Mouse (Mus musculus) kidney, embryonic 14.5 days (tissue): ENCODE measurements around the gene Cnnm2. TPM values are rescaled to one million over a fixed set of nuclear protein-coding genes. Genes with fewer than 3 reads are reported as not detected.

Experiments
- ATAC-seq: fragments of 200-750 bp; cut with Nextera tagmentation; 2 replicates; pipeline ENCODE4 v1.8.0; 2017; ENCODE audit warnings: moderate number of reproducible peaks, mild to moderate bottlenecking, moderate TSS enrichment, moderate library complexity; ENCODE audit not compliant: low FRiP score, low TSS enrichment
- H3K27ac ChIP-seq: fragments of 300-500 bp; sonication (generic); 2 replicates; pipeline ENCODE4 v1.5.1; 2014; ENCODE audit warnings: low read depth, mild to moderate bottlenecking, low read length, moderate library complexity, mixed read lengths
- H3K27me3 ChIP-seq: fragments of 300-500 bp; sonication (generic); 2 replicates; pipeline ENCODE4 v1.6.1; 2014; ENCODE audit warnings: mild to moderate bottlenecking, low read length; ENCODE audit not compliant: control insufficient read depth, insufficient read depth
- H3K36me3 ChIP-seq: fragments of 300-500 bp; sonication (generic); 2 replicates; pipeline ENCODE4 v1.6.1; 2014; ENCODE audit warnings: low read length, mixed read lengths; ENCODE audit not compliant: control insufficient read depth, insufficient read depth
- H3K4me1 ChIP-seq: fragments of 300-500 bp; sonication (generic); 2 replicates; pipeline ENCODE4 v1.6.1; 2014; ENCODE audit warnings: low read length, mixed read lengths; ENCODE audit not compliant: control insufficient read depth, insufficient read depth
- H3K4me2 ChIP-seq: fragments of 300-500 bp; sonication (generic); replicated peaks from 2 replicates; pipeline ENCODE4 v1.6.1; 2014; ENCODE audit warnings: low read depth, mild to moderate bottlenecking, low read length
- H3K4me3 ChIP-seq: fragments of 300-500 bp; sonication (generic); 2 replicates; pipeline ENCODE4 v1.5.1; 2014; ENCODE audit warnings: mild to moderate bottlenecking, low read length
- H3K9ac ChIP-seq: fragments of 300-500 bp; sonication (generic); 2 replicates; pipeline ENCODE4 v1.6.1; 2014; ENCODE audit warnings: low read depth, mild to moderate bottlenecking, low read length, moderate library complexity
- H3K9me3 ChIP-seq: fragments of 300-500 bp; sonication (generic); 2 replicates; pipeline ENCODE4 v1.6.1; 2016; ENCODE audit warnings: low read length; ENCODE audit not compliant: control insufficient read depth
- WGBS: fragments of 180-500 bp; shearing (Covaris S2); extraction: QIAGEN DNeasy Blood & Tissue Kit; methylation state at CpG from one replicate; pipeline ENCODE4 v1.1.7; 2014; 5-methylcytosine and 5-hydroxymethylcytosine counted together
- polyA plus RNA-seq: library from polyadenylated mRNA; unstranded; fragments of >200 nt; fragmentation: Nextera tagmentation; extraction: Ambion mirVana; gene quantifications from 2 replicates; pipeline ENCODE4 v1.2.1, GENCODE M21; 2014

The Cnnm2 gene
- polyA plus RNA-seq, 1 experiment from 2014 or later = 6.8 TPM

- Histone ChIP-seq H3K4me2 (no peak overlapping the region), H3K36me3 (peaks cover 25% of the 10 kb centered on the region), H3K9ac (no peak overlapping the region), H3K4me1 (no peaks in the 10 kb centered on the region), H3K27me3 (no peaks in the 10 kb centered on the region), H3K27ac (no peak overlapping the region), H3K9me3 (no peaks in the 10 kb centered on the region), H3K4me3 (no peak overlapping the region)
- ATAC-seq = no peak
- 60% methylated on average over 5 of the region's 5 CpGs for WGBS
Observed at GRCm38 (mm10) chr19:46899306-46899705, 137.9 kb downstream of the Cnnm2 start.

DNA sequence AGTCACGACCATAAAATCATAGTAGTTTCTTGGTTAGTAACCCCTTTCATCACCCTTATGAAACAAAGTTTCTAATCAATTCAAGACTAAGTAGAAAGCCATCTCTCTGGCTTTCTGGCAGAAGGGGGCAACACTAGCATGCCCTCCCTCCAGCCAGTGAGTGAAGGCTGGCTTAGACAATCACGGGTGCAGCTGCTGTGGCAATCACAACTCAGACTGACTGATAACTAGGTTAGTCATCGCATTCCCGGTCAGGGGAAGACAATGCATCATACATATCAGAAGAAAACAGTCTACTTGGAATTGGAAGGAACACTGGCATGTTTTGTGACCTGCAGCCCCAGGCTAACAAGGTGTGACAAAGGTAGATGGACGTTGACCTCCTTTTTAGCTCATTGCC, 138.5 kb downstream of the Cnnm2 start:
- Histone ChIP-seq H3K27me3 (no peaks in the 10 kb centered on the region), H3K9ac (no peak overlapping the region)
- 87% methylated on average over 5 of the region's 5 CpGs for WGBS

GRCm38 (mm10) chr19:46900786-46901185, 139.4 kb downstream of the Cnnm2 start:
- no peaks in the 10 kb centered on the region for H3K27me3 ChIP-seq
- 98% methylated on average over 6 of the region's 6 CpGs for WGBS

More for the DNA sequence above, 138.5 kb downstream of the Cnnm2 start:
- no peak overlapping the region for H3K4me2 ChIP-seq
- H3K9me3 ChIP-seq = no peaks in the 10 kb centered on the region
- ATAC-seq = no peak
- H3K4me3 ChIP-seq = no peak overlapping the region
- H3K4me1 ChIP-seq = no peaks in the 10 kb centered on the region
- H3K36me3 ChIP-seq = peaks cover 28% of the 10 kb centered on the region
- H3K27ac ChIP-seq = no peak overlapping the region

GRCm38 (mm10) chr19:46901323-46901722, 139.9 kb downstream of the Cnnm2 start:
- no peak overlapping the region for H3K9ac ChIP-seq
- no peak overlapping the region for H3K4me3 ChIP-seq
- ATAC-seq = no peak
- H3K27me3 ChIP-seq = no peaks in the 10 kb centered on the region
- H3K4me1 ChIP-seq = no peaks in the 10 kb centered on the region
- H3K9me3 ChIP-seq = no peaks in the 10 kb centered on the region
- H3K27ac ChIP-seq = no peak overlapping the region
- H3K4me2 ChIP-seq = no peak overlapping the region
- 89% methylated on average over 5 of the region's 5 CpGs for WGBS
- H3K36me3 ChIP-seq = peaks cover 21% of the 10 kb centered on the region

More at GRCm38 (mm10) chr19:46900786-46901185, 139.4 kb downstream of the Cnnm2 start:
- H3K4me2 ChIP-seq = no peak overlapping the region
- peaks cover 23% of the 10 kb centered on the region for H3K36me3 ChIP-seq
- H3K4me3 ChIP-seq = no peak overlapping the region
- no peak overlapping the region for H3K27ac ChIP-seq
- no peak overlapping the region for H3K9ac ChIP-seq
- H3K4me1 ChIP-seq = no peaks in the 10 kb centered on the region
- no peak for ATAC-seq
- H3K9me3 ChIP-seq = no peaks in the 10 kb centered on the region

GRCm38 (mm10) chr19:46903379-46903778, 142.0 kb downstream of the Cnnm2 start:
- no peaks in the 10 kb centered on the region for H3K27me3 ChIP-seq
- WGBS = 91% methylated on average over 5 of the region's 5 CpGs
- H3K9me3 ChIP-seq = no peaks in the 10 kb centered on the region
- H3K36me3 ChIP-seq = peaks cover 8% of the 10 kb centered on the region
- ATAC-seq = no peak
- no peak overlapping the region for H3K4me3 ChIP-seq
- H3K9ac ChIP-seq = no peak overlapping the region
- H3K4me1 ChIP-seq = no peaks in the 10 kb centered on the region
- no peak overlapping the region for H3K27ac ChIP-seq
- H3K4me2 ChIP-seq = no peak overlapping the region

GRCm38 (mm10) chr19:46904907-46905306, 143.5 kb downstream of the Cnnm2 start:
- WGBS = 95% methylated on average over 1 of the region's 1 CpGs
- no peak overlapping the region for H3K9ac ChIP-seq
- ATAC-seq = no peak

GRCm38 (mm10) chr19:46905383-46905782, 144.0 kb downstream of the Cnnm2 start:
- no peaks in the 10 kb centered on the region for H3K27me3 ChIP-seq
- H3K4me1 ChIP-seq = peaks cover 13% of the 10 kb centered on the region
- ATAC-seq = no peak

More at GRCm38 (mm10) chr19:46904907-46905306, 143.5 kb downstream of the Cnnm2 start:
- Histone ChIP-seq H3K27ac (no peak overlapping the region), H3K4me2 (no peak overlapping the region), H3K36me3 (peaks cover 5% of the 10 kb centered on the region; the same call in 1 of the 2 replicates), H3K27me3 (no peaks in the 10 kb centered on the region), H3K4me1 (peaks cover 13% of the 10 kb centered on the region), H3K9me3 (no peaks in the 10 kb centered on the region), H3K4me3 (no peak overlapping the region)

DNA sequence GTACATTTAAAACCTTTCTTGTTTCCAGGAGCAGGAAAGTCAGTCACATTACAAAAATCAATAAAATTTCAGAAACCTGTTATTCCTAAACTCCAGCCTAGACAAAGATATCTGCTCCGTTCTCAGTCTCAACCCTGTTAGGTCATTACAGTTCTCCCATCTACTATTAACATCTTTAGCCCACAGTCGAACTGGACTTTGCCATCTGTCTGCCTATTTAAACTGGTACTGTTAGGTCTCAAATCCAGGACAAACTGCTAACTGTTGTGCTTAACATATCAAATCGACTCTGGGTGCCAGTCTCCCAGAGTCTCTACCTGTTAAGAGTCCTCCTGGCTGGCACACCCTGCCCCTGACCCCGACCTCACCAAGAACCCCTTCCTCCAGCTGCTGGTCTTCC, 144.6 kb downstream of the Cnnm2 start:
- H3K27me3 ChIP-seq = no peaks in the 10 kb centered on the region
- H3K9me3 ChIP-seq = no peaks in the 10 kb centered on the region
- no peak overlapping the region for H3K4me3 ChIP-seq
- no peak overlapping the region for H3K4me2 ChIP-seq
- peaks cover 5% of the 10 kb centered on the region; the same call in 1 of the 2 replicates for H3K36me3 ChIP-seq
- H3K27ac ChIP-seq = no peak overlapping the region
- 90% methylated on average over 4 of the region's 4 CpGs for WGBS
- H3K9ac ChIP-seq = no peak overlapping the region
- no peak for ATAC-seq
- H3K4me1 ChIP-seq = peaks cover 13% of the 10 kb centered on the region

More at GRCm38 (mm10) chr19:46905383-46905782, 144.0 kb downstream of the Cnnm2 start:
- Histone ChIP-seq H3K9me3 (no peaks in the 10 kb centered on the region), H3K9ac (no peak overlapping the region), H3K4me3 (no peak overlapping the region), H3K4me2 (no peak overlapping the region), H3K36me3 (peaks cover 5% of the 10 kb centered on the region; the same call in 1 of the 2 replicates), H3K27ac (no peak overlapping the region)

DNA sequence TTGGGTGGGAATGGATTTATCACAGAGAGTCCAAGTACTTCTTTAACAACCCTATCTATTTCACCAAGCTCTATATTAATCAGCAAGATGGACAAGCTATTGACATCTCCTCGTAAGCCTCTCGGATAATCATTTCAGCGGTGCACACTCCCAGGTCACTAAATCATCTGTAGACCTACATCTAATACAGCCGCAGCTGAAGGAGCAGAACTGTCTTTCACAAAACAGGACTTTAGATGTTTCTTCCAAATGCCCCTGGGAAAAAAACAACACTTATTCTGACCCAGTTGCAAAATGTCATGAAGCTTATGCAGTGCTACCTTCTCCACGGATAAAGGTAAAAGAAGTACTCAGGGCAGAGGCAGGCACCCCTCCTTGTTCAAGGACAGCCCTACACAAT, 146.8 kb downstream of the Cnnm2 start:
- Histone ChIP-seq H3K9ac (no peak overlapping the region), H3K36me3 (peaks cover 5% of the 10 kb centered on the region; the same call in 1 of the 2 replicates), H3K9me3 (no peaks in the 10 kb centered on the region), H3K27me3 (no peaks in the 10 kb centered on the region), H3K27ac (no peak overlapping the region), H3K4me1 (peaks cover 13% of the 10 kb centered on the region), H3K4me3 (no peak overlapping the region), H3K4me2 (no peak overlapping the region)
- no peak for ATAC-seq
- 59% methylated on average over 5 of the region's 5 CpGs for WGBS
